Mouse (Mus musculus) MEL (cell line): ENCODE measurements around the gene Gm10491.

Source experiments
- CTCF ChIP-seq, 3 experiments: IDR thresholded peaks in 2 of 3; conservative IDR thresholded peaks in 1 of 3; 2 replicates each; pipeline ENCODE4 v1.5.1; 2011 to 2012; ENCODE audit warnings: low read length in 3 of 3, low read depth in 2 of 3, mild to moderate bottlenecking in 2 of 3, improper control_type of control experiment in 1 of 3, inconsistent platforms in 1 of 3, mixed read lengths in 1 of 3, moderate library complexity in 1 of 3; ENCODE audit not compliant: control insufficient read depth in 1 of 3, insufficient read depth in 1 of 3, poor library complexity in 1 of 3, severe bottlenecking in 1 of 3
- E2F4 ChIP-seq: IDR thresholded peaks from 2 replicates; pipeline ENCODE4 v1.6.1; 2011; ENCODE audit warnings: low read depth, low read length, improper control_type of control experiment, borderline replicate concordance
- ELF1 ChIP-seq: IDR thresholded peaks from 2 replicates; pipeline ENCODE4 v1.6.1; 2014; ENCODE audit warnings: low read depth, mild to moderate bottlenecking, inconsistent platforms, low read length, improper control_type of control experiment, moderate library complexity
- EP300 ChIP-seq, 2 experiments: IDR thresholded peaks; 2 replicates each; pipeline ENCODE4 v1.6.1; 2011; ENCODE audit warnings: improper control_type of control experiment in 2 of 2, low read length in 2 of 2, low read depth in 1 of 2, mild to moderate bottlenecking in 1 of 2
- MEF2A ChIP-seq: IDR thresholded peaks from 2 replicates; pipeline ENCODE4 v1.6.1; 2014; ENCODE audit warnings: low read depth, mild to moderate bottlenecking, inconsistent platforms, low read length, improper control_type of control experiment; ENCODE audit not compliant: poor library complexity, insufficient replicate concordance, severe bottlenecking; ENCODE audit errors: extremely low read depth
- NELFE ChIP-seq: IDR thresholded peaks from 2 replicates; pipeline ENCODE4 v1.6.1; 2011; ENCODE audit warnings: low read depth, low read length, improper control_type of control experiment
- SMC3 ChIP-seq: IDR thresholded peaks from 2 replicates; pipeline ENCODE4 v1.6.1; 2011; ENCODE audit warnings: low read depth, low read length, improper control_type of control experiment
- TBP ChIP-seq: IDR thresholded peaks from 2 replicates; pipeline ENCODE4 v1.8.0; 2011; ENCODE audit warnings: low read depth, low read length, improper control_type of control experiment
- ZNF384 ChIP-seq: IDR thresholded peaks from 2 replicates; pipeline ENCODE4 v1.6.1; 2012; ENCODE audit warnings: low read depth, mild to moderate bottlenecking, inconsistent platforms, low read length, improper control_type of control experiment

DNA sequence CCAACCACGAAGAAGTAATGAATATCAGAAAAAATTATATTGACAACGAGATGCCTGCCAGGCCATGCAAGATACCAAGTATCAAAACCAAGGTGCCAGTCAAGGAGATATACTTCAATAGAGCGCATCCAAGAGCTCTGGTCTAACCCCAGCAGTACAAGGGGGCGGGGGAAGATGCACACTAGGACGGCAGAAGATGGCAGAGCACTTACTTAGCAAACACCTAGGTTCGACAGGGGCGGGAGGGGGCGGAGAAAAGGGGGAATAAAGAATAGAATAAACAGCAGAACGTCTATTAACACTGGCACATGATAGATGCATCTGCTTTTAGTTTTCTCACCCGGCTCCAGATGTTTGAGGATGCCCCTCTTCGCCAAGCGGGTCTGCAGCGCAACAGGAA is 9.4 kb downstream of the Gm10491 start:
- TF ChIP-seq CTCF (IDR thresholded peaks at IDR 0.05 in 2 of 3, conservative IDR thresholded peaks at IDR 0.05 in 1 of 3; ENCODE audit: control insufficient read depth in 1 of 3, insufficient read depth in 1 of 3, low read depth in 2 of 3, low read length in 3 of 3, poor library complexity in 1 of 3, severe bottlenecking in 1 of 3) (no peak), E2F4 (no peak), MEF2A (no peak), TBP (no peak), ELF1 (no peak), ZNF384 (no peak), SMC3 (0 out of 2 replicates have a peak, but pooled peaks have one; percentile 4), EP300 (IDR thresholded peaks at IDR 0.05; ENCODE audit: low read depth in 1 of 2, low read length in 2 of 2) (no peak), NELFE (no peak)
